Comparison of ENCODE assay signal across 10 mouse cellular contexts in the genomic region with DNA sequence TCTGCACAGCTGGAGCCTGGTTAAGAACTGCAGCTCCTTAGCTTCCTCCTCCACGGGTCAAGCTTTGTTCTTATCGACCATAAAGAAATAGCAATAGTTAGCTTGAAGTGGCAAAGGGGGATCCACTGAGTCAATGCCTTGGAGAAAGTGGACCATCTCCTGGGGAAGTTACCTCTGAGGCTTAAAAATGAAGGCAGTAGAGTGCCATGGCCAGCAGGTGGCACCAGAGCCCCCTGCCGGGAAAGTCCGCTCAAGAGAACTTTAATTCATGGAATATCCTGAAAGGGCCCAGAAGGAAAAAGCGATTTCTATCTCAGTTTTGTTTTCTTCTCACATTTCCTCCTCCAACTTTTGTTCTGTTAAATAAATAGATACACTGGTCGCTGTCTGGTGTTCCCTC. TPM values are rescaled to one million over a fixed set of nuclear protein-coding genes. Genes with fewer than 3 reads are reported as not detected.
A peak's percentile ranks its signal among the peaks of the same experiment; 100 is the strongest.
DNase-seq lines count a peak whose midpoint lies in the region; ATAC-seq and TF ChIP-seq lines count a peak whose summit lies in the region.
"Had no signal": no experiment of that assay in that cellular context is flagged by ENCODE, and none has a peak within 500 bp of the region (broad histone marks: within the 10 kb centered on the region; RNA-seq: fewer than 3 reads in every experiment).

No protein-coding gene starts in this region.

- WGBS in kidney, postnatal 0 days = 22% methylated on average over 6 of the region's 6 CpGs
- WGBS in embryonic facial prominence, embryonic 10.5 days = 41% methylated on average over 6 of the region's 6 CpGs

- no peak overlapping the region for H3K4me3 ChIP-seq in kidney, postnatal 0 days (replicated peaks; ENCODE audit: low read depth, low read length)
- no peak overlapping the region for H3K4me3 ChIP-seq in embryonic facial prominence, embryonic 10.5 days
- H3K4me3 ChIP-seq: erythroblast, embryonic 14.5 days; limb, embryonic 15.5 days had no signal

- H3K4me2 ChIP-seq in kidney, postnatal 0 days (ENCODE audit: low read length) = no peak overlapping the region
- H3K4me2 ChIP-seq: limb, embryonic 15.5 days had no signal

- H3K27me3 ChIP-seq in kidney, postnatal 0 days (ENCODE audit: insufficient read depth, low read length) = no peaks in the 10 kb centered on the region
- H3K27me3 ChIP-seq in embryonic facial prominence, embryonic 10.5 days (replicated peaks; ENCODE audit: low read depth, poor library complexity, severe bottlenecking) = no peaks in the 10 kb centered on the region
- H3K27me3 ChIP-seq: limb, embryonic 15.5 days had no signal

- peak; percentile 91 for TF ChIP-seq CTCF in kidney, postnatal 0 days (IDR thresholded peaks at IDR 0.05; ENCODE audit: low read depth)

- peaks cover 34% of the 10 kb centered on the region for H3K36me3 ChIP-seq in kidney, postnatal 0 days (ENCODE audit: insufficient read depth, low read length)
- peaks cover 55% of the 10 kb centered on the region for H3K36me3 ChIP-seq in embryonic facial prominence, embryonic 10.5 days (replicated peaks)

- no peaks in the 10 kb centered on the region for H3K4me1 ChIP-seq in kidney, postnatal 0 days (replicated peaks; ENCODE audit: insufficient read depth, low read length)
- H3K4me1 ChIP-seq in embryonic facial prominence, embryonic 10.5 days = peaks cover 4% of the 10 kb centered on the region; the same call in 1 of the 2 replicates
- H3K4me1 ChIP-seq: limb, embryonic 15.5 days had no signal

- no peak overlapping the region for H3K27ac ChIP-seq in kidney, postnatal 0 days
- H3K27ac ChIP-seq in embryonic facial prominence, embryonic 10.5 days (replicated peaks) = no peak overlapping the region
- H3K27ac ChIP-seq: limb, embryonic 15.5 days had no signal

- peak; percentile 28 to 77 for DNase-seq in adrenal gland, adult (ENCODE audit: inconsistent age in 2 of 2, low spot score in 1 of 2)
- no peak for DNase-seq in adrenal gland, postnatal 4 days (ENCODE audit: low spot score in 2 of 2)
- peak; percentile 80 for DNase-seq in kidney, postnatal 0 days (ENCODE audit: low spot score)
- no peak for DNase-seq in kidney, adult 11 months
- peak; percentile 50 for DNase-seq in ES-CJ7 (ENCODE audit: low read depth, low spot score)
- peak; percentile 68 for DNase-seq in embryonic facial prominence, embryonic 10.5 days (ENCODE audit: low spot score)
- DNase-seq in lung, postnatal 10 days = peak; percentile 64
- DNase-seq in natural killer cell, adult 2 months (ENCODE audit: low spot score in 2 of 2) = no peak

- no peak for ATAC-seq in kidney, postnatal 0 days (replicated peaks; ENCODE audit: low FRiP score, low read depth)

- no peak overlapping the region for H3K9ac ChIP-seq in kidney, postnatal 0 days (ENCODE audit: low read depth, low read length)
- H3K9ac ChIP-seq: limb, embryonic 15.5 days had no signal

- no peaks in the 10 kb centered on the region for H3K9me3 ChIP-seq in kidney, postnatal 0 days (replicated peaks; ENCODE audit: low read length)
- H3K9me3 ChIP-seq in embryonic facial prominence, embryonic 10.5 days = no peaks in the 10 kb centered on the region
- H3K9me3 ChIP-seq: limb, embryonic 15.5 days had no signal

RNA-seq across cellular contexts. Expression of a gene that starts 27.0 kb away (rescaled TPM):
- not detected for total RNA-seq in adrenal gland, postnatal 4 days (2021)
- not detected in 2 replicates for polyA plus RNA-seq in kidney, postnatal 0 days (2015; fragmentation: Nextera tagmentation; extraction: Ambion mirVana)
- polyA plus RNA-seq in embryonic facial prominence, embryonic 10.5 days (2016; fragmentation: Nextera tagmentation; extraction: Ambion mirVana) = not detected in 2 replicates
- polyA plus RNA-seq: erythroblast, embryonic 14.5 days; limb, embryonic 15.5 days had no signal

RNA-seq across cellular contexts. Expression of a gene that starts 43.5 kb away (rescaled TPM):
- total RNA-seq in adrenal gland, postnatal 4 days (2021) = not detected
- polyA plus RNA-seq in kidney, postnatal 0 days (2015; fragmentation: Nextera tagmentation; extraction: Ambion mirVana) = not detected in 2 replicates
- polyA plus RNA-seq in embryonic facial prominence, embryonic 10.5 days (2016; fragmentation: Nextera tagmentation; extraction: Ambion mirVana) = not detected in 2 replicates
- polyA plus RNA-seq: erythroblast, embryonic 14.5 days had no signal

Comparison
In these comparisons a context has a peak if more than half of its experiments do, and no peak if none do; other contexts are left out.
1. DNase-seq: peak in adrenal gland, adult (2 of 2), kidney, postnatal 0 days (single experiment), ES-CJ7 (single experiment), embryonic facial prominence, embryonic 10.5 days (single experiment) and lung, postnatal 10 days (single experiment); none in adrenal gland, postnatal 4 days (0 of 2), kidney, adult 11 months (single experiment) and natural killer cell, adult 2 months (0 of 2).